ENCODE assay signal across 8 mouse cellular contexts in the genomic region with DNA sequence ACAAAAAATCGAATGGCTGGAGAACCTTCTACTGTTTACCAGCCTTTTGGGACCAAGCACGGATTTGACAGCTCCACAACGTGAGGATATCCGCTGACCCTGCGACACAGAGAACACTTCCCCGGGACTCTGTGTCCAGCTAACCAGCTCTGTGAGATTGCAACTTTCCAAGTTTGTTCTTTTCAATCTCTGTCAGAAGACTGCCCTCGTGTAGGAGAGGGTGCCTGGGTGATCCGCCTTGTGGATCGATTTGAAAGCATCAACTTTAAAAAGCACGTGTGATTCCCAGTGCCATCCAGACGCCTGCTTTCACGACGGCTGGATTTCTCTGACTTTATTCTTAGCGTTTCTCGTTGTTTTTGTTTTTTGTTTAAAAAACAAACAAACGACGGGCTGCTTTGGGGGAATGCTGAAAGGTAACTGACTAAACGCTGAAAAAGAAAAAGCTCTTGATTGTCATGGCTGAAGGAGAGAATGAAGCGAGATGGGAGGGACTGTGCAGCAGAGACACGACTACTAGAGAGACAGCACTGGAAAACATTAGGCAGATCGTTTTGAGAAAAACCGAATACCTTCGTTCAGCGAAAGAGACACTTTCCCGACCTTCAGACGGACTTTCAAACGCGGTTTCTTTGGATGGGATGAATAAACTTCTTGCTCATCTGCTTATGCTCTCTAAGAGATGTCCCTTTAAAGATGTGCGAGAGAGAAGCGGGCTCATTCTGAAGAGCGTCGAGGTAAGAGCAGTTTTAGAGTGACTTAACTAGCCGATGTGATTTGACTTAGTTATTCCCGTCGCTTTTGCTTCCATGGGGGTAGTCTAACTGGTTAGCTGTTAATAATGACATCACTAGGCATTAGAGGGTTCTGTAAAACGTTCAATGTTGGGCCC. TPM values are rescaled to one million over a fixed set of nuclear protein-coding genes. Genes with fewer than 3 reads are reported as not detected.
DNase-seq lines count a peak whose midpoint lies in the region; ATAC-seq and TF ChIP-seq lines count a peak whose summit lies in the region.

No protein-coding gene starts in this region.

- no peaks in the 10 kb centered on the region for H3K9me3 ChIP-seq in heart, embryonic 14.5 days (ENCODE audit: control insufficient read depth, low read length)
- 0 out of 2 replicates have a peak, but pooled peaks cover 4% of the 10 kb centered on the region for H3K9me3 ChIP-seq in ES-Bruce4 (replicated peaks; ENCODE audit: control insufficient read depth, insufficient read depth, low read length, poor library complexity, severe bottlenecking)
- no peaks in the 10 kb centered on the region for H3K9me3 ChIP-seq in forebrain, embryonic 11.5 days (ENCODE audit: control insufficient read depth, low read length)
- no peaks in the 10 kb centered on the region for H3K9me3 ChIP-seq in liver, embryonic 13.5 days (replicated peaks)
- no peaks in the 10 kb centered on the region for H3K9me3 ChIP-seq in stomach, embryonic 15.5 days

- H3K4me3 ChIP-seq in heart, embryonic 14.5 days (ENCODE audit: control insufficient read depth in 1 of 2, insufficient read depth in 1 of 2, low read depth in 1 of 2, low read length in 2 of 2), result peak overlapping the region; percentile 59 to 65
- H3K4me3 ChIP-seq in ES-Bruce4 (ENCODE audit: low read depth, low read length), result peak overlapping the region; percentile 78
- peak overlapping the region; percentile 75 for H3K4me3 ChIP-seq in forebrain, embryonic 11.5 days (ENCODE audit: low read depth, low read length)
- H3K4me3 ChIP-seq in liver, embryonic 13.5 days (replicated peaks), result peak overlapping the region; percentile 79
- H3K4me3 ChIP-seq in stomach, embryonic 15.5 days (replicated peaks), result peak overlapping the region; percentile 58

- no peak for DNase-seq in heart, postnatal 10 days
- no peak for DNase-seq in forebrain, embryonic 11.5 days (ENCODE audit: low spot score)
- DNase-seq in liver, embryonic 13.5 days, result no peak
- no peak for DNase-seq in layer of hippocampus, adult 9-11 months
- no peak for DNase-seq in c-Kit-positive CD71-positive TER-119-positive erythroid progenitor cells, embryonic 14.5 days (ENCODE audit: low spot score)

- no peaks in the 10 kb centered on the region for H3K27me3 ChIP-seq in heart, embryonic 14.5 days (ENCODE audit: control insufficient read depth, insufficient read depth, low read length)
- H3K27me3 ChIP-seq in ES-Bruce4 (ENCODE audit: control insufficient read depth, insufficient read depth, low read length, poor library complexity, severe bottlenecking), result no peaks in the 10 kb centered on the region
- no peaks in the 10 kb centered on the region for H3K27me3 ChIP-seq in forebrain, embryonic 11.5 days (ENCODE audit: control insufficient read depth, insufficient read depth, low read length)
- no peaks in the 10 kb centered on the region for H3K27me3 ChIP-seq in liver, embryonic 13.5 days
- no peaks in the 10 kb centered on the region for H3K27me3 ChIP-seq in stomach, embryonic 15.5 days (replicated peaks)

- peaks cover 3 to 26% of the 10 kb centered on the region in 2 experiments; a peak in 2 of 4 replicates for H3K4me1 ChIP-seq in heart, embryonic 14.5 days (ENCODE audit: control insufficient read depth in 2 of 2, insufficient read depth in 2 of 2, low read length in 2 of 2)
- no peaks in the 10 kb centered on the region for H3K4me1 ChIP-seq in ES-Bruce4 (ENCODE audit: control insufficient read depth, insufficient read depth, low read length)
- peaks cover 2% of the 10 kb centered on the region; the same call in 1 of the 2 replicates for H3K4me1 ChIP-seq in forebrain, embryonic 11.5 days (replicated peaks; ENCODE audit: control insufficient read depth, insufficient read depth, low read length)
- peaks cover 54% of the 10 kb centered on the region for H3K4me1 ChIP-seq in liver, embryonic 13.5 days (replicated peaks)
- H3K4me1 ChIP-seq in stomach, embryonic 15.5 days, result peaks cover 10% of the 10 kb centered on the region; the same call in 1 of the 2 replicates

- no peaks in the 10 kb centered on the region for H3K36me3 ChIP-seq in heart, embryonic 14.5 days (ENCODE audit: control insufficient read depth, insufficient read depth, low read length)
- no peaks in the 10 kb centered on the region for H3K36me3 ChIP-seq in ES-Bruce4 (ENCODE audit: control insufficient read depth, insufficient read depth, low read length, poor library complexity, severe bottlenecking)
- H3K36me3 ChIP-seq in forebrain, embryonic 11.5 days (ENCODE audit: control insufficient read depth, insufficient read depth, low read length), result no peaks in the 10 kb centered on the region
- no peaks in the 10 kb centered on the region for H3K36me3 ChIP-seq in liver, embryonic 13.5 days
- no peaks in the 10 kb centered on the region for H3K36me3 ChIP-seq in stomach, embryonic 15.5 days

- no peak for TF ChIP-seq CTCF in ES-Bruce4 (IDR thresholded peaks at IDR 0.05; ENCODE audit: low read depth, low read length)

- H3K27ac ChIP-seq in heart, embryonic 14.5 days (replicated peaks in 1 of 2; ENCODE audit: control insufficient read depth in 1 of 2, insufficient read depth in 1 of 2, low read depth in 2 of 2, low read length in 2 of 2), result peak overlapping the region; percentile 94 to 96
- H3K27ac ChIP-seq in ES-Bruce4 (ENCODE audit: insufficient read depth, low read length), result no peak overlapping the region
- peak overlapping the region; percentile 91 for H3K27ac ChIP-seq in forebrain, embryonic 11.5 days (ENCODE audit: low read depth, low read length)
- peak overlapping the region; percentile 98 for H3K27ac ChIP-seq in liver, embryonic 13.5 days
- H3K27ac ChIP-seq in stomach, embryonic 15.5 days, result peak overlapping the region; percentile 95

- no peak for ATAC-seq in heart, embryonic 14.5 days (ENCODE audit: insufficient number of reproducible peaks, insufficient read depth, low FRiP score, low read depth)
- ATAC-seq in forebrain, embryonic 11.5 days (replicated peaks; ENCODE audit: low FRiP score), result no peak
- ATAC-seq in liver, embryonic 13.5 days (ENCODE audit: low read depth), result peak; percentile 6
- no peak for ATAC-seq in stomach, embryonic 15.5 days (ENCODE audit: insufficient read depth, low FRiP score, low read depth)

- no peak for TF ChIP-seq POLR2A in ES-Bruce4 (IDR thresholded peaks at IDR 0.05; ENCODE audit: insufficient read depth, low read length)

- peak overlapping the region; percentile 79 for H3K9ac ChIP-seq in heart, embryonic 14.5 days (ENCODE audit: low read length)
- H3K9ac ChIP-seq in ES-Bruce4 (ENCODE audit: low read depth, poor library complexity, severe bottlenecking), result peak overlapping the region; percentile 71
- H3K9ac ChIP-seq in forebrain, embryonic 11.5 days (ENCODE audit: low read length), result peak overlapping the region; percentile 77
- peak overlapping the region; percentile 90 for H3K9ac ChIP-seq in liver, embryonic 13.5 days
- peak overlapping the region; percentile 39 for H3K9ac ChIP-seq in stomach, embryonic 15.5 days

- TF ChIP-seq EP300 in ES-Bruce4 (IDR thresholded peaks at IDR 0.05; ENCODE audit: insufficient read depth, low read depth, low read length), result no peak

- peak overlapping the region; percentile 72 for H3K4me2 ChIP-seq in heart, embryonic 14.5 days (ENCODE audit: low read length)
- H3K4me2 ChIP-seq in forebrain, embryonic 11.5 days (ENCODE audit: low read depth, low read length, severe bottlenecking), result peak overlapping the region; percentile 76
- H3K4me2 ChIP-seq in liver, embryonic 13.5 days, result peak overlapping the region; percentile 78
- H3K4me2 ChIP-seq in stomach, embryonic 15.5 days, result peak overlapping the region; percentile 83

- under 1% methylated on average over 36 of the region's 36 CpGs for WGBS in heart, embryonic 14.5 days
- WGBS in forebrain, embryonic 11.5 days, result under 1% methylated on average over 36 of the region's 36 CpGs
- WGBS in liver, embryonic 13.5 days (ENCODE audit: insufficient replicate concordance), result under 1% methylated on average over 36 of the region's 36 CpGs
- under 1% methylated on average over 36 of the region's 36 CpGs for WGBS in stomach, embryonic 15.5 days

- intact Hi-C loops in heart, postnatal 10 days (cut with DNase I), result loop anchor here (5.0 kb wide), 2 partner anchors 76 to 466 kb away; a partner anchor contains a TSS

RNA-seq across cellular contexts. Expression of a gene that starts 1.1 kb away (rescaled TPM):
- 36.1 and 37.5 TPM in 2 replicates for polyA plus RNA-seq in heart, embryonic 14.5 days (2014; fragmentation: Nextera tagmentation; extraction: Ambion mirVana)
- 100 to 1,000 TPM in 1 of 2 experiments, 10 to 100 TPM in 1; 52.8 to 110 TPM for total RNA-seq in heart, postnatal 10 days (2021)
- 16.2 and 19.9 TPM in 2 replicates for polyA plus RNA-seq in ES-Bruce4 (2011; ENCODE audit: insufficient read depth, insufficient read length, low read depth, missing spikeins)
- polyA plus RNA-seq in forebrain, embryonic 11.5 days (2014; fragmentation: Nextera tagmentation; extraction: Ambion mirVana), result 22.3 and 22.5 TPM in 2 replicates
- polyA plus RNA-seq in liver, embryonic 13.5 days (2015; fragmentation: Nextera tagmentation; extraction: Ambion mirVana), result 22.3 and 25.3 TPM in 2 replicates
- polyA plus RNA-seq in stomach, embryonic 15.5 days (2015; fragmentation: Nextera tagmentation; extraction: Ambion mirVana), result 32.4 and 33.3 TPM in 2 replicates

RNA-seq across cellular contexts. Expression of a gene that starts 1.1 kb away (rescaled TPM):
- 19.9 and 20.4 TPM in 2 replicates for polyA plus RNA-seq in heart, embryonic 14.5 days (2014; fragmentation: Nextera tagmentation; extraction: Ambion mirVana)
- total RNA-seq in heart, postnatal 10 days (2021), result 1 to 10 TPM; 4.4 to 6.2 TPM
- polyA plus RNA-seq in ES-Bruce4 (2011; ENCODE audit: insufficient read depth, insufficient read length, low read depth, missing spikeins), result 42.6 and 44.9 TPM in 2 replicates
- polyA plus RNA-seq in forebrain, embryonic 11.5 days (2014; fragmentation: Nextera tagmentation; extraction: Ambion mirVana), result 25.8 and 27.1 TPM in 2 replicates
- 14.9 and 17.3 TPM in 2 replicates for polyA plus RNA-seq in liver, embryonic 13.5 days (2015; fragmentation: Nextera tagmentation; extraction: Ambion mirVana)
- 21.2 and 22.1 TPM in 2 replicates for polyA plus RNA-seq in stomach, embryonic 15.5 days (2015; fragmentation: Nextera tagmentation; extraction: Ambion mirVana)

Comparison
In these comparisons a context has a peak if more than half of its experiments do, and no peak if none do; other contexts are left out.
1. H3K9ac ChIP-seq: peak in every context shown above with its lines; median percentile 90 in liver, embryonic 13.5 days; 79 in heart, embryonic 14.5 days; 77 in forebrain, embryonic 11.5 days; 71 in ES-Bruce4; 39 in stomach, embryonic 15.5 days.